Mouse (Mus musculus): ENCODE data around the gene Smc3. TPM values are rescaled to one million over a fixed set of nuclear protein-coding genes. Genes with fewer than 3 reads are reported as not detected.

Smc3 gene
- polyA plus RNA-seq, 1 experiment from 2014 or later: 54.7 TPM

DNA sequence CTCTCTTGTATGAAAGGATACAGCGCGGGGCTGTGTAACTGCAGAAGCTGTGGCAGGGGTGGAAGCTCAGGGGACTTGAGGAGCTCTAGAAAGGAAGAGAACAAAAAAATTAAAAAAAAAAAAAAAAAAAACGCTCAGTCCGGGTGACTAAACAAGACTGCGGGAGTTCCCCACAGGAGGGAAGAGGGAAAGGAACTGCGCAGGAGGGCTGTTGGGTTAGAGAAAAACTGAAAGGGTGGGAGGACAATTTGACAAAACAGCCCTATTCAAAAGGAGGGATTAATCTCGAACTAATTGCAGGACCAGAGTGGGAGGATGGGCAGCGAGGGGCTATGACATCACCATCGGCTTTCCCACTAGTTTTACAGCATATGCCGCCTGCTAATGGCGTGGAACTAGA, 32.3 kb upstream of the Smc3 start:
- no peak overlapping the region for H3K9ac ChIP-seq
- ATAC-seq (ENCODE audit: low FRiP score, low read depth): no peak
- no peaks in the 10 kb centered on the region for H3K27me3 ChIP-seq
- no peaks in the 10 kb centered on the region for H3K4me1 ChIP-seq (replicated peaks)
- H3K27ac ChIP-seq (replicated peaks): no peak overlapping the region
- H3K4me2 ChIP-seq: peak overlapping the region; percentile 43
- H3K9me3 ChIP-seq: no peaks in the 10 kb centered on the region
- H3K4me3 ChIP-seq: peak overlapping the region; percentile 12; the same call in 1 of the 2 replicates
- WGBS: 19% methylated on average over 11 of the region's 11 CpGs
- no peaks in the 10 kb centered on the region for H3K36me3 ChIP-seq

DNA sequence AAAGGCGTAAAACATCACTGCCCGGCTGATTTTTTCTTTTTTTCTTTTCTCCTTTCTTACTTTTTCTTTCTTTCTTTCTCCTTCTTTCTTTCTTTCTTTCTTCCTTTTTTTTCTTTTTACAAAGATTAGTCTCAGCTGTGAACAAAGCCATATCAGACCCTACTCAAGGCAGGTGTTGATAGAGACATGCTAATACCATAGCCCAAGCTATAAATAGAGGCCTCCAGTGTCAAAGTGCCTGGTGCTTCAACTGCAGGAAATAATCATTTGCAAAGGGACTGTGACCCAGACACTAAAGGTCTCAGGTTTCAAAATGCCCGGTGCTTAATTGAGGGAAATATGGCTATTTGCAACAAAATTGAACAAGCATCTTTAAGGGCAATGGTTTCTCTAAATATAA, 31.6 kb upstream of the Smc3 start:
- Histone ChIP-seq H3K4me1 (replicated peaks) (no peaks in the 10 kb centered on the region), H3K27me3 (no peaks in the 10 kb centered on the region), H3K4me3 (no peak overlapping the region), H3K36me3 (no peaks in the 10 kb centered on the region), H3K27ac (replicated peaks) (no peak overlapping the region), H3K9me3 (no peaks in the 10 kb centered on the region), H3K9ac (no peak overlapping the region), H3K4me2 (no peak overlapping the region)
- 87% methylated on average over 3 of the region's 3 CpGs for WGBS
- ATAC-seq (ENCODE audit: low FRiP score, low read depth): no peak

GRCm38 (mm10) chr19:53571056-53571455, 29.1 kb upstream of the Smc3 start:
- no peak overlapping the region for H3K4me2 ChIP-seq
- no peaks in the 10 kb centered on the region for H3K36me3 ChIP-seq
- WGBS: 96% methylated on average over 4 of the region's 4 CpGs
- no peak overlapping the region for H3K27ac ChIP-seq (replicated peaks)
- H3K4me1 ChIP-seq (replicated peaks): no peaks in the 10 kb centered on the region
- no peaks in the 10 kb centered on the region for H3K9me3 ChIP-seq
- ATAC-seq (ENCODE audit: low FRiP score, low read depth): no peak
- no peak overlapping the region for H3K4me3 ChIP-seq
- H3K27me3 ChIP-seq: no peaks in the 10 kb centered on the region
- H3K9ac ChIP-seq: no peak overlapping the region

DNA sequence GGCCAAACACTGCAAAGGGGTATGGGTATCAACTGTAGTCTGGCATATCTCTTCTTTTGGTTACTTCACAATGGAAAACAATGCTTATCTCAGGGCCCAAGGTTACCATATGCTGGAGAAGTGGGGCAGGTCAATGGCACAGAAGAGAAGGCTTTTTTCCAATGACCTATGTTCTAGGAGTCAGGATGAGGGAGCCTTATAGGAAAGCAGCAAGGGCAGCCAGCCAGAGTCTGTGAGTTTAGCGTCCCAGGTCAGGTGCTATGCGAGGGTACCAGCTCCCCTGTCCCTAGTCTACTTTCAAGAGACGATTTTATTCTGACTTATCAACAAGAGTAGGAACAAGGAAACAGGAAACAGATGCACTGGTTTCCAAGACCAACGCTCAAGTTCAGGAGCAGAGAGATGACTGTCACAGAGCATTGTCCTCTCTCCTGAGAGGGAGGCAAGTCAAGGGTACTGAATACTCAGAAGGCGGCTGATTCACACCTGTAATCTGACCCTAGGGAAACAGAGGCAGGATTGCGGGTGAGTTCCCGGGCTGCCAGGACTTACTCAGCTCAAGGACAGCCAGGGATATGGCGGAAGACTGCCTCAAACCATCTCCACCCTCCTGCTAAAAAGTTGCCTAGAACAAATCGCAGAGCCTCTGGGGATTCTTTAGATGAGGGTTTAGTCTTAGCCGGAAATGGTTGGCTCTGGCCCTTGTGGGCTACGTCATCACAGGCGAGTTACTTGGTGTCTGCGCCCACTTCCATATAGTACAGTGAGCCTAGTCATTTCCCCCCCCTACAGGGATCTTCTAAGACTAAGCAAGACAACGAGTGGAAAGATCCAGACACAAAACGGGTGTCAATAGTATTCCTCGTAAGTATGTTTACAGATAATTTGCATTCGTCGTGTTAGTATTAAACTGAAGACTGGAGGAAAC, 28.4 kb upstream of the Smc3 start:
- no peaks in the 10 kb centered on the region for H3K9me3 ChIP-seq

GRCm38 (mm10) chr19:53572607-53573006, 27.6 kb upstream of the Smc3 start:
- Histone ChIP-seq H3K27ac (replicated peaks) (no peak overlapping the region), H3K4me3 (no peak overlapping the region), H3K4me1 (replicated peaks) (no peaks in the 10 kb centered on the region), H3K27me3 (no peaks in the 10 kb centered on the region), H3K9me3 (no peaks in the 10 kb centered on the region), H3K36me3 (no peaks in the 10 kb centered on the region), H3K4me2 (no peak overlapping the region), H3K9ac (no peak overlapping the region)
- 90% methylated on average over 12 of the region's 12 CpGs for WGBS
- no peak for ATAC-seq (ENCODE audit: low FRiP score, low read depth)

More for the DNA sequence above, 28.4 kb upstream of the Smc3 start:
- Histone ChIP-seq H3K4me1 (replicated peaks) (no peaks in the 10 kb centered on the region), H3K36me3 (no peaks in the 10 kb centered on the region), H3K4me3 (no peak overlapping the region), H3K4me2 (no peak overlapping the region), H3K27ac (replicated peaks) (no peak overlapping the region), H3K27me3 (no peaks in the 10 kb centered on the region), H3K9ac (no peak overlapping the region)
- ATAC-seq (ENCODE audit: low FRiP score, low read depth): no peak
- WGBS: 83% methylated on average over 18 of the region's 18 CpGs

GRCm38 (mm10) chr19:53573151-53573550, 27.0 kb upstream of the Smc3 start:
- Histone ChIP-seq H3K9me3 (no peaks in the 10 kb centered on the region), H3K36me3 (no peaks in the 10 kb centered on the region), H3K27me3 (no peaks in the 10 kb centered on the region), H3K4me3 (no peak overlapping the region), H3K27ac (replicated peaks) (no peak overlapping the region), H3K4me1 (replicated peaks) (no peaks in the 10 kb centered on the region), H3K4me2 (no peak overlapping the region), H3K9ac (no peak overlapping the region)
- WGBS: 90% methylated on average over 3 of the region's 3 CpGs
- no peak for ATAC-seq (ENCODE audit: low FRiP score, low read depth)

GRCm38 (mm10) chr19:53574131-53574530, 26.1 kb upstream of the Smc3 start:
- Histone ChIP-seq H3K9me3 (no peaks in the 10 kb centered on the region), H3K4me1 (replicated peaks) (peaks cover 4% of the 10 kb centered on the region), H3K27ac (replicated peaks) (no peak overlapping the region), H3K4me2 (no peak overlapping the region), H3K27me3 (no peaks in the 10 kb centered on the region), H3K9ac (no peak overlapping the region), H3K36me3 (no peaks in the 10 kb centered on the region), H3K4me3 (no peak overlapping the region)
- 54% methylated on average over 8 of the region's 8 CpGs for WGBS
- no peak for ATAC-seq (ENCODE audit: low FRiP score, low read depth)

- ATAC-seq (ENCODE audit: low FRiP score, low read depth): no peak
- no peak overlapping the region for H3K27ac ChIP-seq (replicated peaks)
- H3K27me3 ChIP-seq: no peaks in the 10 kb centered on the region
- peaks cover 4% of the 10 kb centered on the region for H3K4me1 ChIP-seq (replicated peaks)
- H3K4me2 ChIP-seq: no peak overlapping the region
- H3K4me3 ChIP-seq: no peak overlapping the region
- H3K36me3 ChIP-seq: no peaks in the 10 kb centered on the region
- WGBS: 88% methylated on average over 7 of the region's 7 CpGs
- H3K9me3 ChIP-seq: no peaks in the 10 kb centered on the region
- H3K9ac ChIP-seq: no peak overlapping the region
Measured at GRCm38 (mm10) chr19:53574546-53574945, 25.7 kb upstream of the Smc3 start.

- no peak overlapping the region for H3K4me2 ChIP-seq
- ATAC-seq (ENCODE audit: low FRiP score, low read depth): no peak
- H3K4me1 ChIP-seq (replicated peaks): peaks cover 4% of the 10 kb centered on the region
- no peaks in the 10 kb centered on the region for H3K27me3 ChIP-seq
- H3K36me3 ChIP-seq: no peaks in the 10 kb centered on the region
- 83% methylated on average over 4 of the region's 4 CpGs for WGBS
- no peak overlapping the region for H3K27ac ChIP-seq (replicated peaks)
- no peak overlapping the region for H3K9ac ChIP-seq
- H3K4me3 ChIP-seq: no peak overlapping the region
- H3K9me3 ChIP-seq: no peaks in the 10 kb centered on the region
Measured at GRCm38 (mm10) chr19:53575296-53576010, 24.7 kb upstream of the Smc3 start.

DNA sequence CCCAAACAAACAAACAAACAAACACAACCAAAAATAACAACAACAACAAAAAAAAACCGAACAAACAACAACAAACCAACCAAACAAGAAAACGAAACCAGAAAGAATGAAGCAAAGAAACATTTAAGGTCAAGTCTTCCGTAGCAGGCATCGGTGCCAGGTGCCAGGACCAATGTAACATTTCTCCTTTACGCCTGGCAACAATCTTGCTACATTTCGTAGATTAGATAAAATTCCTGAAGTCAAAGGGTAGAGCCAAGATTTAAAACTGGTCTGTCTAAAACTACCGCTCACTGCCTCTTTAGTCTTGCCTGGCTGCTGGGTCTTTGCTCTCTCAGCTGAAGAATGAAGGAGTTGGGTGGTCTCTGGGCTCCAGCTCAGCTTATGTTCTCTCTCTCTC, 24.1 kb upstream of the Smc3 start:
- 88% methylated on average over 7 of the region's 7 CpGs for WGBS
- Histone ChIP-seq H3K9me3 (no peaks in the 10 kb centered on the region), H3K27me3 (no peaks in the 10 kb centered on the region)

GRCm38 (mm10) chr19:53577025-53577800, 23.0 kb upstream of the Smc3 start:
- no peak overlapping the region for H3K9ac ChIP-seq
- H3K36me3 ChIP-seq: no peaks in the 10 kb centered on the region
- WGBS: 56% methylated on average over 11 of the region's 11 CpGs
- peaks cover 4% of the 10 kb centered on the region for H3K4me1 ChIP-seq (replicated peaks)
- H3K4me3 ChIP-seq: no peak overlapping the region
- H3K27me3 ChIP-seq: no peaks in the 10 kb centered on the region
- H3K4me2 ChIP-seq: no peak overlapping the region
- no peaks in the 10 kb centered on the region for H3K9me3 ChIP-seq
- no peak for ATAC-seq (ENCODE audit: low FRiP score, low read depth)
- no peak overlapping the region for H3K27ac ChIP-seq (replicated peaks)

More for the DNA sequence above, 24.1 kb upstream of the Smc3 start:
- Histone ChIP-seq H3K4me2 (no peak overlapping the region), H3K27ac (replicated peaks) (no peak overlapping the region), H3K4me1 (replicated peaks) (peaks cover 4% of the 10 kb centered on the region), H3K36me3 (no peaks in the 10 kb centered on the region), H3K9ac (no peak overlapping the region), H3K4me3 (no peak overlapping the region)
- no peak for ATAC-seq (ENCODE audit: low FRiP score, low read depth)
